10 mouse cellular contexts compared by ENCODE assay signal in the genomic region with DNA sequence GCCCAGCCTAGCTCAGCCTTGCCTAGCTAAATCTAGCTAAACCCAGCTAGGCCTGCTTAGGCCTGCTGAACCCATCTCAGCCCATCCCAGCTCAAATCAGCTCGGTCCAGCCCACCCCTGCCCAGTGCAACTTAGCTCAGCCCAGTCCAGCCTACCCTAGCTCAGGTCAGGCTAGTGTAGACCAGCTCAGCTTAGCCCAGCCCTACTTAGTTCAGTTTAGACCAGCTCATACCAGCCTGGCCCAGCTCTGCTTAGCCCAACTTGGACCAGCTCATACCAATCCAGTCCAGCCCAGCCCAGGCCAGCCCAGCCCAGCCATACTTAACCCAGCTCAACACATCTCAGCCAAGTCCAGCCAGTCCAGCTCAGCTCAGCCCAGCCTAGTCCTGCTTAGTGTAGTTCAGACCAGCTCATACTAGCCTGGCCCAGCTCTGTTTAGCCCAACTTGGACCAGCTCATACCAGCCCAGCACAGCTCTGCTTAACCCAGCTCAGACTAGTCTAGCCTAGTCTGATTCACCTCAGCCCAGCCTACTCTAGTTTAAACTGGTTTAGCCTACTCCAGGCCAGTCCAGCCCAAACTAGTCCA.
DNase-seq lines count a peak whose midpoint lies in the region; ATAC-seq lines count a peak whose summit lies in the region.
"Had no signal": no experiment of that assay in that cellular context is flagged by ENCODE, and none has a peak within 500 bp of the region (broad histone marks: within the 10 kb centered on the region; RNA-seq: fewer than 3 reads in every experiment).

No protein-coding gene starts in this region.

- WGBS in limb, embryonic 11.5 days, result 76% methylated on average over 1 of the region's 1 CpGs
- WGBS in limb, embryonic 10.5 days, result 65% methylated on average over 1 of the region's 1 CpGs
- WGBS in intestine, embryonic 15.5 days, result 93% methylated on average over 1 of the region's 1 CpGs

- no peaks in the 10 kb centered on the region for H3K27me3 ChIP-seq in limb, embryonic 11.5 days (ENCODE audit: control insufficient read depth, insufficient read depth, low read length)
- H3K27me3 ChIP-seq in limb, embryonic 10.5 days (ENCODE audit: low read depth, poor library complexity, severe bottlenecking), result no peaks in the 10 kb centered on the region
- no peaks in the 10 kb centered on the region for H3K27me3 ChIP-seq in intestine, embryonic 15.5 days (replicated peaks)

- no peak overlapping the region for H3K27ac ChIP-seq in limb, embryonic 11.5 days (replicated peaks; ENCODE audit: low read depth, low read length)
- no peak overlapping the region; the same call in 1 of the 2 replicates for H3K27ac ChIP-seq in limb, embryonic 10.5 days
- no peak overlapping the region for H3K27ac ChIP-seq in intestine, embryonic 15.5 days

- H3K4me3 ChIP-seq in limb, embryonic 11.5 days (ENCODE audit: low read depth, low read length), result no peak overlapping the region
- no peak overlapping the region for H3K4me3 ChIP-seq in limb, embryonic 10.5 days
- H3K4me3 ChIP-seq in intestine, embryonic 15.5 days (replicated peaks), result no peak overlapping the region

- H3K9me3 ChIP-seq in limb, embryonic 11.5 days (ENCODE audit: control insufficient read depth, low read length), result no peaks in the 10 kb centered on the region
- H3K9me3 ChIP-seq in limb, embryonic 10.5 days (replicated peaks), result no peaks in the 10 kb centered on the region
- H3K9me3 ChIP-seq in intestine, embryonic 15.5 days, result no peaks in the 10 kb centered on the region

- no peak overlapping the region for H3K9ac ChIP-seq in limb, embryonic 11.5 days (ENCODE audit: low read length)
- H3K9ac ChIP-seq in intestine, embryonic 15.5 days, result no peak overlapping the region

- H3K4me1 ChIP-seq in limb, embryonic 11.5 days (ENCODE audit: control insufficient read depth, insufficient read depth, low read length), result no peaks in the 10 kb centered on the region
- H3K4me1 ChIP-seq in limb, embryonic 10.5 days, result no peaks in the 10 kb centered on the region
- no peaks in the 10 kb centered on the region for H3K4me1 ChIP-seq in intestine, embryonic 15.5 days (replicated peaks)

- no peaks in the 10 kb centered on the region for H3K36me3 ChIP-seq in limb, embryonic 11.5 days (ENCODE audit: control insufficient read depth, insufficient read depth, low read length)
- H3K36me3 ChIP-seq in limb, embryonic 10.5 days, result no peaks in the 10 kb centered on the region
- no peaks in the 10 kb centered on the region for H3K36me3 ChIP-seq in intestine, embryonic 15.5 days

- no peak for DNase-seq in limb, embryonic 11.5 days (ENCODE audit: low spot score)
- DNase-seq in limb, embryonic 10.5 days (ENCODE audit: low spot score), result no peak
- DNase-seq in adrenal gland, postnatal 14 days, result no peak
- DNase-seq in layer of hippocampus, adult 8-10 months (ENCODE audit: low spot score in 2 of 2), result no peak
- DNase-seq: cerebellum, postnatal 25 days; gastrocnemius, postnatal 25 days; kidney, adult 18-20 months had no signal

- peak; percentile 44; the same call in 1 of the 2 replicates for ATAC-seq in limb, embryonic 11.5 days (ENCODE audit: insufficient number of reproducible peaks, low FRiP score, low TSS enrichment, low read depth)
- peak; percentile 15; the same call in 1 of the 2 replicates for ATAC-seq in erythroblast, adult 5-6 weeks (replicated peaks; ENCODE audit: low FRiP score, poor library complexity, severe bottlenecking)
- ATAC-seq in intestine, embryonic 15.5 days, result peak; percentile 41; the same call in 1 of the 2 replicates
- ATAC-seq in monocyte, adult 5-6 weeks (replicated peaks; ENCODE audit: insufficient number of reproducible peaks, low FRiP score, low TSS enrichment, poor library complexity, severe bottlenecking), result 0 out of 2 replicates have a peak, but pooled peaks have one; percentile 13

- H3K4me2 ChIP-seq in limb, embryonic 11.5 days (ENCODE audit: low read depth, severe bottlenecking), result no peak overlapping the region
- no peak overlapping the region for H3K4me2 ChIP-seq in intestine, embryonic 15.5 days (replicated peaks)
